Mouse (Mus musculus): ENCODE measurements around the gene Recql.

DNA sequence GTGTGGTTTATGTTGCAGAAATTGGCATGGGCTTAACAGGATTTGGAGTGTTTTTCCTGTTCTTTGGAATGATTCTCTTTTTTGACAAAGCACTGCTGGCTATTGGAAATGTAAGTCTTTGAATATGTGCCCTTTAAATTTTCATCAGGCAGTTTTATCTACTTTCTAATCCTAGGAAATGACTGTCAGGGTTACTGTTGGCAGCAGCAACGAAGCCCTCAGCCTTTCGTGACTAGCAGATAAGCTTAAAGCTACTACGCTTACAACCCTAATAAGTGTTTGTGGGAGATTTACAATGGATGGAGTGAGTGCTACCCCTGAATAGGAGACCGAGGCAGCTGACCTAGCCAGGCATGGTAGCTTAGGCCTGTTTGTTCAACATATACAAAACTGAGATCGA lies 5.4 kb upstream of the Recql start:
- TF ChIP-seq CTCF (IDR thresholded peaks at IDR 0.05; ENCODE audit: extremely low read depth, insufficient read depth, insufficient read length, insufficient replicate concordance): no peak
- TF ChIP-seq POLR2A (IDR thresholded peaks at IDR 0.05; ENCODE audit: low read depth, low read length): no peak

Data from spleen, adult 2 months (tissue).